Mouse (Mus musculus) ovary, adult 18-20 months (tissue): Measurements from ENCODE around the gene Cdca3.
A peak's percentile ranks its signal among the peaks of the same experiment; 100 is the strongest.
"Not testable (repeated sequence)": the region's sequence is repeated elsewhere in the genome, so short reads cannot be mapped to it uniquely, and the experiment has no call there.

Experiments
- DNase-seq: peaks from one replicate; pipeline ENCODE4 v3.0.0; 2022; ENCODE audit warnings: low spot score, mixed read lengths

Gene Cdca3

DNA sequence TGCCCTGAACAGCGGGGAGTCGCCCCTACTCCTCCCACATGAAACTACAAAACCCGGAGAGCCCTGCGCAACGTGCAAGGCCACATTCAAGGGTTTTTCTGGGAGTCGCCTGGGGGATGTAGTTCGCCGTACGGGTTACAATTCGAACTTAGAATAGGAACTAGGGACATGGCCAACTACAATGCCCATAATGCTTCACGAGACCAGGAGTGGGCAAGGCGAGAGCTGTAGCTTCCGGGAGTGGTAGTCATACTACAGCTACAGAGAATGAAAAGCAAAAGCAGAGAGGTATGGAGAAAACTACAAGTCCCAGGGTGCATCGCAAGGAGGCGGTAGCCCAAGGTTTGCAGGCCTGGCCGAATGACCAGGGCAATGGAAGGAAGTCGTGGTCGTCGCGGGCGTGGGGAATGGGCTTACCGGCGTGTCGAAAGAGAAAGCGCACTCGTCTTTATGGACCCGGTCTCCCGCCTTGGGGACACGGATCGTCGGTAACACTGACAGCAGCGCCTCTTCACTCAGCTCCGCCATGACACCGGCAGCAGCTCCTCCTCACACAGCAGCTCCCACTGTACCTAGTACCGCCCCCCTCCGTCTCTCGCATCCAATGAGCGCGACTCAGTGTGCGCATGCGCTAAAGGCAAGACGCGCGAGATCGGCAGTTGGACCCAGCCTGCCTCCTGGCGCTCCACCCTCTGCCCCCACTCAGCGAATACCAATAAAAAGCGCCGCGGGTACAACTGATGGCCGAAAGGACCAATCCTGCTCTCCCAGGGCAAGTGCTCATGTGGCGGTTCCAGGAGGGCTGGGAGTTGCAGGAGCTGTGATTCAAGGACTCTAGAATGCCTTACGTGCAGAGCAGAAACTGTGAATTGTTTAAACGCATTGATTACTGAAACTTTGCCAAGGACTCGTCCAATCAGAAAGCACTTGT, at the start of gene Cdca3, which contains the start of gene Usp5:
Cdca3 (plus strand) TSS at position 680 of the 931 bp plus-strand sequence.
Usp5 (minus strand) TSS at position 617 of the 931 bp plus-strand sequence.
- DNase-seq = peak; percentile 100

DNA sequence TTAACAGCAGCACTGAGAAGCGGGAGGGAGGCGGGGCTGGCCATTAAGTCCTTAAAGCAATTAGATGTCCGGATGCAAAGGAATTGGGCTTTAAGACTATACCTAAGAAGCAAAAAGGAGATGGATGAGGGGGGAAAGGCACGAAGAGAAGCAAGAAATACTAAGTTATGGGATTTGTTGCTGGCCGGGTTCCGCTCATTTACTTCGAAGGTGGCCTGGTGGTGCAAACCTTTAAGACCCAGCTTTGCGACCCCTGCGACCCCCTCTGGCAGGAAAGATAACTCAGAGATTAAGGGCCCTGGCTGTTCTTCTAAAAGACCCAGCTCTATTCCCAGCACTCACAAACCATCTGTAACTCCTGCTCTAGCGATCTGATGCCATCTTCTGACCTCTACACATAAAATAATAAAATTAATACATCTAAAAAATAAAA, 49.3 kb upstream of the Cdca3 start:
- DNase-seq = no peak

DNA sequence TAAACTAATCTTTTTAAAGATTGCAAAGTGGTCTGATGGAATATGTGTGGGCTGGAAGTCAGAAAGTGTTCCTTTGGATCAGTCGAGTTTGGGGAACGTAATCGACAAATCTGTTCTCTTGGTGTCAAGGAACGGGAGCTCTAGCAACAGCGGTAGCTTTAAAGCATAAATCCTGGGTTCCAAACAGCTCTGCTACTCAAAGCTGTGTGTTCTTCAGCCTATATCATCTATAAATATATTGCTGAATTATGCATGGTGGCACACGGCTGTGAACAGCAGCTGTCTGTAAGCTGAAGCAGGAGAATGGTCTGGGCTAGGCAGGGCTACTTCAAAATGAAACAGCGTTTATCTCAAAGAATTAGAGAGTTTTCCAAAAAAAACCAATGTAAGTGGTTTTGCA, 48.4 kb upstream of the Cdca3 start:
- no peak for DNase-seq

DNA sequence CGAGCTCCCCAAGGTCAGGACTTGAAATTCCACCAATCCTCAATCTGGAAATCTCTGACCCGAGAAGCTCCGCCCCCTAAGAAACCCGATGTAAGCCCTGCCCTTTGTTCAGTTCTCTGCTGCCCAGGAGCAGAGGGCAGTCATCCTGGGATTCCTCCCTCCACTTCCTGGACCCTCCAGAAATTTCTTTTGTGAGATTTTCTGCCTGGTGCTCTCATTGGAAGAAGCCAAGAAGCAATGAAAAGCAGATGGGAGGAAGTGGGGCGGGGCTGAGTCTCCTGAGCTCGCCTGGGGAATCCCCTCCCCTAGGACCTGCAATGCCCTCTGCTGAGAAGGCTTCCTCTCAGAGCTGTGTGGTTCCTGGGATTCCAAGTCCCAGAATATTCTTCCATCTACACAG, 46.9 kb upstream of the Cdca3 start:
- DNase-seq = no peak

DNA sequence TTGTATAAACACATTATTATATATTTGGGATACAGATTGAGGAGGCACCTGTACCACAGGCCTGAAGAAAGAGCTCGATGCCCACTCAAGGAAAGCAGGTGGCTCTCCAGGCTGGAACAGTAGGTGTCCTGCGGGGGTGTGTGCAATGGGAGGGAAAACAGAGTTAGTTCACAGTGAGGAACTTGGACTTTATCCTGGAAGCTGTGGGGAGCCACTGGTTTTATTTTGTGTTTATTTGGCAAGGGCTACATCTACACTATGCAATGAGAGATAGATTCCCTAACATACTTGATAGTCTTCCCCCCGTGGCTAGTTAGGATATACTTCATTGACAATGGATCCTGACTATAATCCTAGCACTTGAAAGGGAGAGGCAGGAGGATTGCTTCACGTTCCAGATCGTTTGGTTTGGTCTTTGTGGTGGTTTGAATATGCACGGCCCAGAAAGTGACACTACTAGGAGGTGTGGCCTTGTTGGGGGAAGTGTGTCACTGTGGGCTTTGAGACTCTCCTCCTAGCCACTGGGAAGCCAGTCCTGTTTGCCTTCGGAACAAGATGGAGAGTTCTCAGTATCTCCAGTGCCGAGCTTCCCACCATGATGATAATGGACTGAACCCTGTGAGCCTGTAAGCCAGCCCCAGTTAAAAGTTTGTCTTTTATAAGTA, 42.5 kb upstream of the Cdca3 start:
- no peak for DNase-seq

DNA sequence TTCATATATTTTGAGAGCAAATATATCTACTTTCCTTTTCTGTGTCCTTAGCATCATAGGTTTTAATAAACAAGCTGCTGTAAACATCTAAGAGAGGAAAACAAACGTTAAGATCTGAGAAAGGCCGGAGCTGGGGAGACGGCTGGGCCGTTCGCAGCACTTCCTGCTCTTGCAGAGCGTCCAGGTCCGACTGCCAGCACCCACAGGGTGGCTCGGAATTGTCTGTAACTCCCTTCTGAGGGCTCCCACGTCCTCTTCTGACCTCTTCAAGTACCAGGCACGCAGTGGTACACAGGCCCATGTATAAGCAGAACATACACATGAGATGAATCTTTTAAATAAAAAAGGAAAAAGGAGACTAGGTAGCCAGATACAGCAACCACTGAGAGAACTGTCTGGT, 41.6 kb upstream of the Cdca3 start:
- DNase-seq = no peak

DNA sequence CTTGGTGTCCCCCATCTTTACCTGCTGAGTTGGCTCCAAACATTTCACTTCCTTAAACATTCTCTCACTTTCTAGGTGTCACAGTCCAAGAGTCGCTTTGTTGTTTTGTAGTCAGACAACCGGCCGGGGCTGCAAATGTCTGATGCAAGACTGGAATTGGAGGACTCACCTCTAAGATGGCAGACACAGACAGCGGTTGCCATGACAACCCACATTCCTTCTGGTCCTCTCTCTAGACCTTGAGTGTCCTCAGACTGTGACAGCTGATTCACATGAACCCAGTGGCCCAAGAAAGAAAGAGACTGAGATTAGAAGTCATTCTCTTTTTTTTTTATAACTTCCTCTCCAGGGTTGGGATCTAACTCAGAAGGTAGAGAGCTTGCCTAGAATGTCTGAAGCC, 39.8 kb upstream of the Cdca3 start:
- DNase-seq = no peak

DNA sequence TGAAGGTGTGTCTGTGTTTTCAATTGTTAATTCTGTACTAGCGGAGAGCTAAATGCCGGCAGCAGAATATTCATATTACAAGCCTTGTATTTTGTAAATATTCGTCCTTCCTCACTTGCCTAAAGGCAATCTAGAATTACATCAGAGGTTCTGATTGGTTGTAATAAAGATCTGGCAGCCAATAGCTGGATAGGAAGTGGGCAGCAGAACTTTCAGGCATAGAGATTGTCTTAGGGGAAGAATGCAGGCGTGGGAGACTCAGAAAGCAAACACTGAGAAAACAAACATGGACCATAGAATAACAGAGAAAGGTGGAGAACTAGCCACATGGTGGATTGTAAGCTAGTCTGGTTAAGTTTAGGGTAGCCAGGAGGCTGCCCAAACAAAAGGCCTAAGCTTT, 39.2 kb upstream of the Cdca3 start:
- DNase-seq = no peak

DNA sequence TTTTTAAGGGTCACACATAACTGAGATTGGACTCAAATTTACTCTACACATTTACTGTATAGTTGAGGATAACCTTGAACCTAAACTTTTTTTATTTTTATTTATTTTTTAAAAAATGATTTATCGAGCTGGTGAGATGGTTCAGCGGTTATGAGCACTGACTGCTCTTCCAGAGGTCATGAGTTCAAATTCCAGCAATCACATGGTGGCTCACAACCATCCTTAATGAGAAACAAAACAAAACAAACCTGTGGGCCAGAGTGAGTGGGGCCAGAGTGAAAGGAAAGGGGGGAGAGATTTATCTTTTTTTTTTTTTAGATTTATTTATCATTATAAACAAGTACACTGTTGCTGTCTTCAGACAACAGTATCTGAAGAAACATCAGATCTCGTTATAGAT, 37.4 kb upstream of the Cdca3 start:
- DNase-seq = no peak

DNA sequence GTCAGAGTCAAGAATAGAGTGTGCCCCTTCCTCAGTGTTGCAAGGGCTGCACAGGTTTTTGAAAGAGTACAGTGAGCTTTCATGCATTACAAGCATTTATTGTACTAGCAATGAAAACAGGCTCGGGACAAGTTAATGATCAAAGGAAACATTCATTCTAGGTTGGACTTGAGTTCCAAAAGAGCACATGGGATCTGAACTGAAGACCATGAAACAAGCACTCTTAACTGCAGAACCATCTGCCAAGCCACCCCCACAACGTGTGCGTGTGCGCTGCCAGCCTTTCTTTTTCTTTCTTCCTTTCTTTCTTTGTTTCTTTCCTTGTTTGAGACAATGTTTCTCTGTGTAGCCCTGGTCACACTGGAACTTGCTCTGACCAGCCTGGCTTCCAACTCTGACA, 33.6 kb upstream of the Cdca3 start:
- no peak for DNase-seq

DNA sequence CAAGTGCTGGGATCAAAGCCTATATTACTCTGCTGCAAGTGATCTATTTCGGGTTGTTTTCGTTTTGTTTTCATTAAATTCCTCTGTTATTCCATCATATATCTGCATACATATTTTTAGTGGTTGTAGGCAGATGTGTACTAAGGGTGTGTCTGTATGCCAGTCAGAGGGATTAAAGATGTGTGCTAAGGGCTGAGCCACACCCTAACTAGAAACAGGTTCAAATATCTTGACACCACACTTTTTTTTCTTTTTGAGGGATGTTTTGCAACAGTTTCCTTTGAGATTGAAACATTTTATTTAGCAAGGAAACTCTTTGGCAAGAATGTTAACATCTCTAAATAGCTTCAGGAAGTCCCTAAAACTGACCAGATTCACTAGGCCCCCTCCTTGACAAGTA, 33.1 kb upstream of the Cdca3 start:
- DNase-seq = no peak

DNA sequence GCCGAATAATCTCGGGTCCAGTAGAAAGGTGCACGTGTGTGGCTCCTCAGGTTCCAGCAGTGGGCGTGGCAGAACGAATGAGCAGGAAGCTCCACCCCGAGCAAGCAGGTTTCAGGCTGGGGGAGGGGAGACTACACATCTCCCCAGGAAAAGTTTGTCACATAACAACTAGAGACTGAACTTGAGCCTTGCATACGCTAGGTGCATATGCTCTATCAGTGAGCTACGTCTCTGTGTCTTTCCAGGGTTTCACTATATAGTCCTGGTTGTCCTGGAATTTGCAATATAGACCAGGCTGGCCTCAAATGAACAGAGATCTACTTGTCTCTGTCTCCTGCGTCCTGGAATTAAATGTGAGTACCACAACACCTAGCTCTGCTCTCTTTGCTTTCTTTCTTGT, 26.9 kb upstream of the Cdca3 start:
- not testable (repeated sequence) for DNase-seq

DNA sequence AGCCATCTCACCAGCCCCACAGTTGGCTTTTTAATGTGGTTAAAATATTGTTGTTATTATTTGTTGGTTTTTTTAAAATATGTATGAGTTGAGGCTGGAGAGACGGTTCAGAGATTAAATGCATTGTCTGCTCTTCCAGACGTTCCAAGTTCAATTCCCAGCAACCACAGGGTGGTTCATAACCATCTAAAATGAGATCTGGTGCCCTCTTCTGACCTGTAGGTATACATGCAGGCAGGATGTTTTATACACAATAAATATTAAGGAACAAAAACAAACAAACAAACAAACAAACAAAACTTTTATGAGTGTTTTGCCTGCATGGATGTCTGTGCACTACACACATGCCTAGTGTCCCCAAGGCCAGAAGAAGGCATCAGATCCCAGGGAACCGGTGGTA, 26.3 kb upstream of the Cdca3 start:
- DNase-seq = no peak

DNA sequence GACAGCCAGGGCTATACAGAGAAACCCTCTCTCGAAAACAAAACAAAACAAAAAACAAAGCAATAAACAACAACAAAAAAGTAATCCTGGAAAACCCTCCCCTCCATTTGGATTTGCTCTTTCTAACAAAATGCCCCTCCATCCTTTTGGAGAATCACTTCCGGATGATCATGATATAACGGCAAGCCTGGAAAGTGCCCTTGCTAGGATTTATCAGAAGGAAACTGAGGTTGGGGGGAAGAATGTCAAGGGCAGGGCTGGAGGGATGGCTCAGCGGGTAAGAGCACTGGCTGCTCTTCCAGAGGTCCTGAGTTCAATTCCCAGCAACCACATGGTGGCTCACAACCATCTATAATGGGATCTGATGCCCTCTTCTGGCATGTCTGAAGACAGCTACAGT, 25.7 kb upstream of the Cdca3 start:
- not testable (repeated sequence) for DNase-seq

DNA sequence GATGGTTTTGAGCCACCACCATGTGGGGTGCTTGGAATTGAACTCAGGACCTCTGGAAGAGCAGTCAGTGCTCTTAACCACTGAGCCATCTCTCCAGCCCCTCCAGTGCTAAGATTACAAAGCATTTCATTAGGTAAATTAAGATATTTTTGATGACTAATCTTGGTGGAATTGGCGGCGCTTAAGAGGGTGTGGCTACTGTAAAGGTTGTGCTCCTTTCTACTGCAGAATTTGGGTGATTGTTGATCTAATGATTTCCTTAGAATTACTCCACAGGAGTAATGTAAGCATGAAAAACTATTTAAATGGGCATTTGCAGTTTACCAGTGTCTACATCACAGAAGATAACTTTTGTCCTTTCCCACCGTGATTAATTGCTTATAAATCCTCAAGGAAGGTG, 25.0 kb upstream of the Cdca3 start:
- no peak for DNase-seq

DNA sequence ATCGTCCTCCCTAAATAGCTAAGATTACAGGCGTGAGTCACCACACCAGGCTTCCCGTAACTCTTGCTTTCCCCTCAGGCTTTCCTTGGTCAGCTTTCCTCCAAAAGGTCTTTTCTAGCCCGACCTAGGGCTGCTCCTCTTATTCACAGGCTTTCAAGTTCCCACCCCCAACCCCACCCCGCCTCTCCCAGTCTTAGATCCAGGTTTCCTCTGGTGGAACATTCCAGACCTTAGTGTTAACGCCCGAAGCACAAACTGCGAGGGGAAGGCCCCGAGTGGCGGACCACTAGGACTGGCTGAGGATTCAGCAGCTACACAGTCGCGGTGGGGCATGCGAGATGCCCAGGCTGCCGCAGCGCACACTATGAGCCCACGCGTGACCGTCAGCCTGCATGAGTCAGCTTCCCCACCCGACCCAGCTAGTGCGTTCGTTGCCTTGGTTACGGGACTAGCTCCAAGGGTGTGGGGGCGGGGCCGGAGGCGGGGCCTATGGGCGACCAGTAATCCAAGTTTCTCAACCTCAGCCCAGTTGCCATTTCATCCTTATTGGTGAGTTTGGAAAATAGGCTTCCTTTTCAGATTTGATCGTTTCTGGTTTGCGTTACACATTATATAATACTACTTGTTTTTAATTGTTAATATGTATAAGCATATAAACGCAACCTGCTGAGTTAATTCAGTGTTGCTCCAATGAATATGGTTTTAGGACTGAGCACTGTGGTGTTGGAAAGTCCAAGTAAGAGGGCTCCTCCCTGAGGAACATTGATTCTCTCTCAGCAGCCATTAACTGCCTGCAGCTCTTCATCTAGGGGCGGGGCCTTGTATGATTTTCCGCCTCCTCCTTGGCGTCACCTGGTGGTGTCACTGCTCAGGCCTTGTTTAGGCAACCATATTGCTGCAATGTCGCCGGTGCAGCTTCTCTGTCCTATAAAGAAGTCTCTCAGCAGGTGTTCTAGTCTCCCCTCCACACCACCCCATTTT, 23.7 kb upstream of the Cdca3 start:
- peak; percentile 94 for DNase-seq

DNA sequence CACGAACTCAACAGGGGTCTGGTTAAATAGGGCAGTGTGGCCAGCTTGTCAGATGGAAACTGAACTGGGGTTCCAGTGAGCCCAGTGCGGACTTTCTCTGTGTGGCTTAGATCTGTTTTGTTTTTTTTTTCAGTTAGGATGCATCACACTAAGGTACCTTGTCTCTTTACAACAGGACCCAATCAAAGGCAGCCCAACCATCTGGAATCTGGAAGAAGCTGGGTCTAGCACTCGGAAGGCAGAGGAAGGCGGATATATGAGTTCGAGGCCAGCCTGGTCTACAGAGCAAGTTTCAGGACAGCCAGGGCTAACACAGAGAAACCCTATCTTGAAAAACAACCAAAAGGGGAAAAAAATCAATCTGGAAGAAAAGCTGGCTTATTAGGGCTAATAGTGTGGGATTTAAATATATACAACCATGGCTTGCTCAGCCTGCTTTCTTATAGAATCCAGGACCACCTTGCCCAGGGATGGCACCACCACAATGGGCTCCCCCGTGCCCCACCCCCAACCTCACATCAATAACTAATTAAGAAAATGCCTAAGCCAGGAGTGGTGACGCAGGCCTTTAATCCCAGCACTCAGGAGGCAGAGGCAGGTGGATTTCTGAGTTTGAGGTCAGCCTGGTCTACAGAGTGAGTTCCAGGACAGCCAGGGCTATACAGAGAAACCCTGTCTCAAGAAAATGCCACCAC, 22.8 kb upstream of the Cdca3 start:
- DNase-seq = no peak

DNA sequence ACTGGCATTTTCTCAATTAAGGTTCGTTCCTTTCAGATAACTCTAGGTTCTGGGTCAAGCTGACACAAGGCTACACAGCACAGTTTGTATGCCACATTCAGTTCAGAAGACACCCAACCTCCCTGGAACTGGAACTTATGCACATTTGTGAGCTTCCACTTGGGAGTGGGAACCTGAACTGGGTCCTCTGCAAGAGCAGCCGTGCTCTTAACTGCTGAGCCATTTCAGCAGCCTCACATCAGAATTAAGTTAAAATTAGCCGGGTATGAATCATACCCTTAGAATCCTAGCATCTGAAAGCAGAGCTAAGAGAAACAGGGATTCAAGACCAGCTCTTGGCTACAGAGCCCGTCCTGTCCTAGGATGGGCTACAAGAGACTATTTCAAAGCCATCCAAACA, 22.0 kb upstream of the Cdca3 start:
- no peak for DNase-seq

DNA sequence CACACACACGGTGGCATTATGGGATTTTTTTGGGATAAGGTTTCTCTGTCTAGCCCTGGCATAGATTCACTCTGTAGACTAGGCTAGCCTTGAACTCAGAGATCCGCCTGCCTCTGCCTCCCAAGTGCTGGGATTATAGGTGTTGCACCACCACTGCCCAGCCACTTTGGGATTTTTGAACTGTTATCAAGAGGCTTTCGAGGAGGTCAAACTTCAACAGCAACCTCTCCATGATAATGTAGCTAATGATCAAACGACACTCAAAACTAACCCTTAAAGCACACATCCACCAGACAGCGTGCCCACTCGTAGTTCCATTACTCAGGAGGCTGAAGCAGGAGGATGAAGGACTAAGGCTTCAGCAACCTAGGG, 21.4 kb upstream of the Cdca3 start:
- no peak for DNase-seq

DNA sequence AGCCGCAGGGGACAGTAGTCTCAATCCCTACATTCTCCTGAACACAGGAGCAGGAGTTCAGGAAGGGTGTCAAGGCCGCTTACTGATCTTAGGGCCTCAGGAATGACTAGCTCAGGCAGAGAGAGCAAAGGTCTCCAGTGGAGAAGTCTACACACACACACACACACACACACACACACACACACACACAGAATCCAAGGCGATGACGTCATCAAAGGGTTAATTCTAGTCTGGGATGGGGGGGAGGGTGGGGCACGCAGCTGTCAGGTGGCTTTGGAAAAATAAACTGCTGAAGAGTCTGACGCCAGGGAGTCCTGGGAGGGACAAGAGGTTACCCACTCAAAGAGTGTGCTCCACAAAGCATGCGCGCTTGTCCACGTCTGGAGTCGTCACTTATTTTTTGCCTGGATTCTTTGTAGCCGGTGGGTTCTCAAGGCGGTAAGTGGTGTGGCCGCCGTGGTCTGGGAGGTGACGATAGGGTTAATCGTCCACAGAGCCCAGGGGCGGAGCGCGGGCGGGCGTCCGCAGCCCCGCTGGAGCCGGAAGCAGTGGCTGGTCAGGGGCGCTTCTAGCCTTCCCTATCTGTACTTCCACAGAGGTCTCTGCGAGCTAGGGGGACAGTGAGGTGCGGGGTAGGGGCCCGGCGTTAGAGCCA, 20.9 kb upstream of the Cdca3 start, which contains the start of gene Spsb2:
Spsb2 (plus strand) TSS at position 304 of the 655 bp plus-strand sequence.
- DNase-seq = peak; percentile 73
